Mouse (Mus musculus) embryo, embryonic 9.5 days (tissue): Measurements from ENCODE around the gene Olfr212.
"Not testable (repeated sequence)": the region's sequence is repeated elsewhere in the genome, so short reads cannot be mapped to it uniquely, and the experiment has no call there.

ENCODE experiments used
- DNase-seq: peaks from one replicate; pipeline ENCODE4 v3.0.0-alpha.2; 2017; ENCODE audit errors: extremely low spot score

The Olfr212 gene

DNA sequence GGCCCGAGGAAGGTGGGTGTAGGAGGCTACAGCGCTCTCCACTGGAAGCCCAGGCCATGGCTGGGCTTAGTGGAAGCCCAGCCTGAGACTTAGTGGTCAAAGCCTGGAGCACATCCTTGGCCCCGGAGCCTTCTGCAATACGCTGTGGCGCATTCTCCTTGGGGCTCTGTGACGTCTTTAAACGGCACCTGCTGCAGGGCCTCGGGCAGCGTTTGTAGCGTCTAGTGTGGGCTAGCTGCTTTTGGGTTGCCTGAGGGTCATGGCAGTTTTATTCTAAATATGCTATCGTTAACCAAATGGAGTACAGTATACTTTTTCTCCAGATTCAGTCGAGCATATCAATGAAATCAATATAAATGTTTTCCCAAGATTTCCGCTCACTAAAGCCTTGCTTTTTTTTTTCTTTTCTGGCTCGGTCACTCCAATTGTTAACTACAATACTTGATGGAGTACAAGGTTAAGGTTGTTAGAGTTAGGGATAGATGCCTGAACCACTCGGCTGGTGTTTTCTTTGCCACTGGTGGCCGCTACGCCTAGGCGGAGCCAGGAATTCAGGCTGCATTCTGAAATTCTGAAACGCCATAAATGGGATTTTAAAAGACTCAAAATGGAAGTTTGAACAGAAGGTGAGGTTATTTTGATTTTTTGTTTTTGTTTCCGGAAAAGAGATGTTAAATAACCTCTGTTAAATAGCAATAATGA is at the start of gene Olfr212:
Gene Olfr212, plus strand, starts transcription at position 215 of the 702 bp plus-strand sequence.
- DNase-seq, result not testable (repeated sequence)

DNA sequence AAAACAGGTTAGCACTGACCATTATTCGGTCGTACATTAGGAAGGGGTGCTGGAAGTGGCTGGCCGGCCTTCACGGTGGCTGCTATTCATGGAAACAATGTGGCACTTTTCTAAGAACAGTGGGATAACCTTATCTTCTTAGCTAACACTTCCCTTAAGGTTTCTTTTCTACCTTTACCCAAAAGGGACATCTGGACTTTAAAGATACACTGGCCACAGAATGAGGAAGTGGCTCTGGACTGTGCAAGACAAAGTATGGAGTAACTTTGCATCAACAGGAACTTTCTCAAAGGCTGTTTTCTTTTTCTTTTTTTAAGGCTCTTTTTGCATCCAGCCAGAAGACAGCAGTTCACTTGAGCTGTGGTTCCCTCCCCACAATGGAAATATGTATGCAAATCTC is 47.6 kb upstream of the Olfr212 start:
- DNase-seq, result no peak

DNA sequence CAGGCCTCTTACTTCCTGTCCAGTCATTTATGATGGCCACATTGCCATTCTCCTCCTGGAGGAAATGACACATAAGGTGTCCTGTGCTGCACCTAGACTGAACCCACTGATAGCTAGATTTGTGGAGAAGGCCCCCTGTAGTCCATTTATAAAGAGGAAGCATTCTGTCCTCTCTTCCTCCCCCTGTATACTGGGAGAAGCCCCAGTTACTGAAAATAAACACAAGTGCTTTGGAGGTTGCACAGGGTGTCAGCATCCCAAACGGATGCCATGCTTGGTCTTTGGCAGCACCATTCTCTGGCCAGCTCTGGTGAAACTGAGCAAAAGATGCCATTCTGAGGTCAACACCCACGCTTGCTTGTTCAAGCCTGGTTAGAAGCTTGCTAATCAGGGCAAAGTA is 47.1 kb upstream of the Olfr212 start:
- DNase-seq, result no peak

DNA sequence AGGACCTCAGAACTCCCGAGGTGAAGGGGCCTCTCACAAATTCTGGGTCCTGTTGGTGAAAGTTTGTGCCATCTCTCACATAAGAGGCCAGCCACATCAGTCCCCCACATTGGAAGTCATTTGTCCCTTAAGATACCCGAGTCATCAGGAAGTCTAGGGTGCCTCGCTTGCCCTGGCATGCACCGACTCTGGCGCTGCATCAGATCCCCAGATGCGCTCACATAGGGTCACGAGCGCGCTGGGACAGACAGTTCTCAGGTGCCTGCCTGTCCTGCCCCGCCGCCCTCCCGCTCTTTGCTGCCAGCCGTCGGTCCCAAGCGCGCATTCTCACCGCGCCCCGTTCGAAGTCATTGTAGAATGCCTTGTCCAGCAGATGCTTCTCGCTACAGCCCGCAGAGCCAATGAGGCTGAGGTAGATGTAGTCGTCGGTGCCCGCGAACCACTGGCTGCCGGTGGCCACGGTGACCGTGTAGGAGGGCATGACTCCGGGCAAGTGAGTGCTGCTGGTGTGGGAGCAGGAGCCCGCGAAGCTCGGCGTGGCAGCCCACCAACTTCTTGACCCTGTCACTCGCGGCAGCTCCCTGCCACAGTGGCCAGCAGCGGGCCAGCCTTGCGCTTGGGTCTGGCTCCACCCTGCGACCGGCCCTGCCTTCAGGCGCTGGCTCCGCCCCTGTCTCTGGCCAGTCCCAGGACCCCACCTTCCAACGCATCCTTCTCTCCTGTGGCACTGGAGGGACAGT is 45.6 kb upstream of the Olfr212 start, which contains the start of gene Alox5:
Gene Alox5, minus strand, starts transcription at position 635 of the 740 bp plus-strand sequence.
- peak; percentile 55 for DNase-seq

DNA sequence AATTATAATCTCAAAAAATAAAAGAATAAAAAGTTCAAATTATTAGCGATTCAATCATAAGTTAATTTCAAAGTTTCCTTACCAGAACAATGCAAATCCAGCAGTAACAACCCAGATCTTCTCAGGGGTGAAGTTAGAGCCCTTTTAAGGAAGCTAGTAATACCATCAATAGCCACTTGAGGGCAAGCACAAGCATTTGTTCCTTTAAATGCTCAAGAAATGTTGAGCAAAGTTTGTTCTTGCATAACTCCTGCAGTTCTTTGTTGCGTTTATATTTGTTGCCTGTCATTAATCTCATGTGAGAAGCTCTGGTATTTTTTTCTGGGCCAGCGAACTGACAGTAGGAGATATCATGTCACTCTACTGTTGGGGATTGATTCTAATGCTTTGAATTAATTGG is 38.2 kb upstream of the Olfr212 start:
- DNase-seq, result no peak

DNA sequence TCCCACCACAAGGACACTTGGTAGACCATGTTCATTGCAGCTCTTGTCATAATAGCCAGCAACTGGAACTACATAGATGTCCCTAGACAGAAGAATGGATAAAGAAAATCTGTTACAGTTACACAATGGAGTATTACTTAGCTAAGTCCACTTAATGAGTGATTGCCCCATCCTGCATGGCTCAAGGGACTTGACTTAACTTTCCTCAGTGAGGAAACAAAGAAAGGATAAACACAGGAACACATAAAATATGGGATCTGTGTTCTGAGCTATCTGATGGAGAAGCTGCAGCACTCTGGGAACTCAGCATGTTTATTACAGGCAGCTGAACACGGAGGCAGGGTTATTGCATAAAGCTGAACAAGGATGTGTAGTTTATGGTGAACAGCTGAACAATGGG is 21.2 kb upstream of the Olfr212 start:
- no peak for DNase-seq

DNA sequence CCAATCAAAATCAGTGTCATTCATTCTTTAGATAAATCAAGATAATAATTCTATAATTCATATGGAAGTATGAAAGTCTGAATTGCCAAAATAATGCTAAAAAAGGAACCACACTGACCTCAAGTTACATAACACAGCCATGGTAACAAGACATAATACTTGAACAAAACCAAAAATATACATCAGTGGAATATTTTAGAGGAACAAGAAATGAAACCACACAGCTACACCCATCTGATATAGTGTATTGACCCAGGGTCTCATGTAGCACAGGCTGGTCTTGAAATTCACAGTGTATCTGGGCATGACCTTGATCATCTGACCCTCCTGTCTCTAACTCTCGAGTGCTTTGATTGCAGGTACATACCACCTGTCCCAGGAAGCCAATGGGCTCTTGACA is 19.5 kb upstream of the Olfr212 start:
- no peak for DNase-seq

DNA sequence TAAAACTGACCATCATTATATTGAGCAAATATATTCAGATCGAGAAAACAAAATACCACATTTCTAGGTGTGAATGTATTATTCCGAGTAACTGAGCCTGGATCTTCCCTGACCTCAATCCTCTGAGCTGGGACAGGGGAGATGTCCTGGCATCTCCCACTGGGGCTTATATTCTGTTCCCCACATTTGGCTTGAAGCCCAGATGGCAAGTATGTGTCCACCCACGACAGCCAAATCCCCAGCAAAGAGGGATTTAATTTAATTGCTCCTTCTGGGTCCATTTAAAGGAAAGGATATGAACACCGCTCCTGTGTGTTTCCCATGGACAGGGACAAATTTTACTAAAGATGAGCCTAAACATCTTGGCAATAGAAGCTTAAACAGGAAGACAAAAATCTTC is 17.5 kb upstream of the Olfr212 start, which contains the start of gene Olfr211:
Gene Olfr211, plus strand, starts transcription at position 301 of the 400 bp plus-strand sequence.
- DNase-seq, result no peak

DNA sequence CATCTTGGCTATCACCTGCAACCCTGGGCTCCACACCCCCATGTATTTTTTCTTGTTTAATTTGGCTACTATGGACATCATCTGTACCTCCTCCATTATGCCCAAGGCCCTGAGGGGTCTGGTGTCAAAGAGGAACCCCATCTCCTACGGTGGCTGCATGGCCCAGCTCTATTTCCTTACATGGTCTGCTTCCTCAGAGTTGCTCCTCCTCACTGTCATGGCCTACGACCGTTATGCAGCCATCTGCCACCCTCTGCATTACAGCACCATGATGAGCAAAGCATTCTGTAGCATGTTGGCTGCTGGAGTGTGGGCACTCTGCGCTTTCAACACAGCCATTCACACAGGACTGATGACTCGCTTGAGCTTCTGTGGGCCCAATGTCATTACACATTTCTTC is 12.6 kb upstream of the Olfr212 start:
- DNase-seq, result no peak

DNA sequence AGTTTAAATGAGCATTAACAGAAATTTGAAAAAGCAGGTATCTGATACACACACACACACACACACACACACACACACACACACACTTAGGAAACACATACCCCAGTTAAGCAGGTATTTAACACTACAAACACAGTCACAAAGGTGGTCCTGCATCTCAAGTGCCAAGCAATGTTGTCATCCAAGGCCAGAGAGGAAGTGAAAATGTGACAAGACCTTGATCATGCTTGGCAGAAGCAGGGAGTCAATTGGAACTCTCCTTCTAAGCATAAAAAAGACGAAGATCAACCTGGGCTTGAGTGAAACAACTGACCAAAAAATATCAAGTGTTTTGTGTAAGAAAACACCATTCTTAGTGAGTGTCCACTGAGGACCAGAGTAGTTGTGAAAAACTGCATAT is 10.4 kb upstream of the Olfr212 start:
- no peak for DNase-seq

DNA sequence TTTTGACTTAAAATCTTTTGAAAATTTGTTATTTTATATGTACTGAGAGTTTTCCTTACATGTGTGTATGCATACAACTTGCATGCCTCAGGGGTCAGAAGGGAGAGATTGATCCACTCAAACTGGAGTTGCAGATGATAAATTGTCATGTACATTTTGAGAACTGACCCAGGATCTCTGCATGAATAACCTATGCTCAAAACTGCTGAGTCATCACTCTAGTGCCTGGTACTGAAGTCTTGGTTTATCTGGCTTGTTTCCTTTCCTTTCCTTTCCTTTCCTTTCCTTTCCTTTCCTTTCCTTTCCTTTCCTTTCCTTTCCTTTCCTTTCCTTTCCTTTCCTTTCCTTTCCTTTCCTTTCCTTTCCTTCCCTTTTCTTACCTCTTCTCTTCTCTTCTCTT is 8.5 kb downstream of the Olfr212 start:
- no peak for DNase-seq

DNA sequence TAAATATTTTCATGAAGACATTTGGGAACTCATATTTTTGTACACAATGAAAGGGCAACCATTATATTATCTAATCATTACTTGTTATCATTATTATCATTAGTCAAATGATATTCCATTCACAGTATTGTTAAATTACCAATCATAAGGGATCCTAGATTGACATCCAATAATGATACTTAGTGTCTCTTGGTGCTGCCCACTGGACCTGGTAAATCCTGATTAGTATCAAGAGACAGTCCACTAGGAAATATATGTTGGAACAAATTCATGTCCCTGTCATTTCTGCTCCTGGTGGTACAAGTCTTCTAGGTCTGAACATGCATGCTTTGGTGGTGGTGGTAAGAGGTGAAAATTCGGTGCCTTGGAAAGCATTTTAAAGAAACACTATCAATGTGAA is 31.8 kb downstream of the Olfr212 start, which contains the start of gene Olfr213:
Gene Olfr213, plus strand, starts transcription at position 301 of the 400 bp plus-strand sequence.
- DNase-seq, result no peak

DNA sequence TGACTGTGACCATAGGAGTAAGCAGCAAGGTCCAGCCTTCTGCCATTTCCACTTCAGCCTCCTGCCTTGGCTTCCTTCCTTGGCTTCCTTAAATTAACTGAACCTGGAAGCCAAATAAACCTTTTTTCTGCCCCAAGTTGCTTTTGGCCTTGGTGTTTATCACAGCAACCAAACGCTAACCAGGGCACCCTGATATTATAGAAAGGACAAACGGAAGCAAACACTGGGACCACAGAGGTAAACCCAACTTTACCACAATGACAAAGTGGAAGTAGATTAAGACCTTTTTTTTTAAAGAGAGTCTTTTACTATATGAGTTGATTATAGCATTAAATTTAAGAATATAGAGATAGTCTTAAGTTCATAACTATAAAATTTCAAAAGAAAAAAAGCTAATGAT is 36.2 kb downstream of the Olfr212 start:
- no peak for DNase-seq

DNA sequence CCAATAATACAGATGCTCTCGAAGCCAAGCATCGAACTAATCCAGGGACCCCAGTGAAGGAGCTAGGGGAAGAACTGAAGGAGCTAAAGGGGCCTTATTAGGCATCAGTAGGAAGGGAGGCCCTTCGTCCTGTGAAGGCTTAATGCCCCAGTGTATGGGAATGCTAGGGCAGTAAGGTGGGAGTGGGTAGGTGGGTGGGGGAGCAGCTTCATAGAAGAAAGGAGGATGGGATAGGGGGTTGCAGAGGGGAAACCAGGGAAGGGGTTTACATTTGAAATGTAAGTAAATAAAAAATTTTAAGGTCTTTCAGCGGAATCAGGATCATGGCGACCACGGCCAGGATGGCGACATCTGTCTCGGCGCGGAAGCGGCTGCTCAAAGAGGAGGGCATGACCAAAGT is 44.5 kb downstream of the Olfr212 start, which contains the start of gene Gm5580:
Gene Gm5580, plus strand, starts transcription at position 301 of the 400 bp plus-strand sequence.
- DNase-seq, result not testable (repeated sequence)

DNA sequence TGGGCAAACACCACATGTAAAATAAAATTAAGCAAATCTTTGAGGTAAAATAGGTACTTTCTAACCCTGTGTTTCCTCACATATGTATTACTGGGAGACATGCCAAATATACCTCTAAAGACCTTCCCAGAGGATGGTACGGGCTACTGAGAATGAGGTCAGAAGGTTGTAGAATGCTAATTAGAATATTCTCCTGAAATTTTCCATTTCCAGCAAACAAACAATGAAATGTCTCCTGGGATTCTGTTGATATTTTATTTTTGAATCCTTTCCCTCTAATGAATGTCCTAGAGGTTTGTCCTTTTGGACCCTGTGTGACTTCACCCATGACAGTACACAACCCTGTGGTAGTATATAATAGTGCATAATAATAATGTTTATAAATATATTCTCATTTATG is 47.6 kb downstream of the Olfr212 start, which contains the start of gene Olfr214:
Gene Olfr214, plus strand, starts transcription at position 301 of the 400 bp plus-strand sequence.
- no peak for DNase-seq

DNA sequence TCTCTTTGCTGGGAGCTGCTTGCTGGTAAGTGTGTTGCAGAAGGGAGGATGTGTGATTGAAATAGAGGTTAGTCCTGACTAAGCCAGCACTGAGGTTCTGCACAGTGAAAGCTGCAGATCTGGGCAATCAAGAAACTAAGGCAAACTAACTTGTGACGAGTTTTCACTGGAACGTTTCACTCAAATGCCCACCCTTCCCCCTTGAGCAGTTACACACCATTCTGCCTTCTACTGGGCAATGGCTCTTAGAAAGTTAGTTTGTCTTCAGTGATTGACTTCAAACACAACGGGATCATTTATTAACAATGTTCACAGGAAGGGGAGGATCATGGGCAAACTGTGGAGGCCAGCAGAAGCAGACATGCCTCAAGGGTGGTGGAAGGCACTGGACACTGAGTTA is 48.6 kb downstream of the Olfr212 start:
- no peak for DNase-seq
